Mouse (Mus musculus) cerebellum, adult 2 months (tissue): ENCODE data around the gene Smyd5. TPM values are rescaled to one million over a fixed set of nuclear protein-coding genes. Genes with fewer than 3 reads are reported as not detected.
"Not testable (repeated sequence)": the region's sequence is repeated elsewhere in the genome, so short reads cannot be mapped to it uniquely, and the experiment has no call there.

Experiments used
- DNase-seq, 2 experiments: peaks; one replicate each; pipeline ENCODE4 v3.0.0; 2021
- H3K27ac ChIP-seq: fragments of 200-500 bp; 2 replicates; pipeline ENCODE4 v1.5.1; 2012; ENCODE audit warnings: low read length, control low read depth, inconsistent platforms; ENCODE audit not compliant: insufficient read depth
- H3K27me3 ChIP-seq: fragments of 200-500 bp; 2 replicates; pipeline ENCODE4 v1.6.1; 2012; ENCODE audit warnings: inconsistent platforms, mild to moderate bottlenecking, low read length, moderate library complexity; ENCODE audit not compliant: control insufficient read depth, insufficient read depth
- H3K4me1 ChIP-seq: fragments of 200-500 bp; 2 replicates; pipeline ENCODE4 v1.6.1; 2011; ENCODE audit warnings: low read length; ENCODE audit not compliant: control insufficient read depth, insufficient read depth
- H3K4me3 ChIP-seq: fragments of 200-500 bp; replicated peaks from 2 replicates; pipeline ENCODE3; 2011; ENCODE audit warnings: mild to moderate bottlenecking, low read depth, low read length, control low read depth; ENCODE audit not compliant: insufficient read depth
- CTCF ChIP-seq: fragments of 200-500 bp; IDR thresholded peaks from 2 replicates; pipeline ENCODE4 v1.5.1; 2011; ENCODE audit warnings: low read depth, mild to moderate bottlenecking, control low read depth, low read length, moderate library complexity, borderline replicate concordance; ENCODE audit not compliant: insufficient read depth
- POLR2A ChIP-seq: fragments of 200-500 bp; IDR thresholded peaks from 2 replicates; pipeline ENCODE4 v1.6.1; 2011; ENCODE audit warnings: low read length, control low read depth, borderline replicate concordance; ENCODE audit not compliant: insufficient read depth
- WGBS: fragments of 180-500 bp; shearing (Covaris S2); methylation state at CpG from one replicate; pipeline ENCODE4 v1.1.7; 2018; 5-methylcytosine and 5-hydroxymethylcytosine counted together
- polyA plus RNA-seq: library from polyadenylated mRNA; depleted of rRNA; stranded (reverse); fragments of >200 nt; gene quantifications from 2 replicates; pipeline ENCODE4 v1.2.3, GENCODE M21; 2012

The Smyd5 gene
- polyA plus RNA-seq, 1 experiment, result 38.8 TPM

GRCm38 (mm10) chr6:85436631-85437030 lies 4.8 kb downstream of the Smyd5 start:
- no peaks in the 10 kb centered on the region for H3K27me3 ChIP-seq
- TF ChIP-seq POLR2A (no peak), CTCF (no peak)
- 78% methylated on average over 6 of the region's 6 CpGs for WGBS
- H3K27ac ChIP-seq, result no peak overlapping the region
- H3K4me1 ChIP-seq, result no peaks in the 10 kb centered on the region
- DNase-seq, result no peak
- H3K4me3 ChIP-seq, result no peak overlapping the region

- no peak for TF ChIP-seq CTCF
- no peak for TF ChIP-seq POLR2A
- H3K27ac ChIP-seq, result no peak overlapping the region
- no peak overlapping the region for H3K4me3 ChIP-seq
- no peaks in the 10 kb centered on the region for H3K27me3 ChIP-seq
- DNase-seq, result no peak
- no peaks in the 10 kb centered on the region for H3K4me1 ChIP-seq
- WGBS, result 76% methylated on average over 4 of the region's 4 CpGs
These were observed 9.4 kb downstream of the Smyd5 start for GRCm38 (mm10) chr6:85441142-85441541.

- no peaks in the 10 kb centered on the region for H3K27me3 ChIP-seq
- H3K4me1 ChIP-seq, result peaks cover 2% of the 10 kb centered on the region; the same call in 1 of the 2 replicates
- H3K27ac ChIP-seq, result no peak overlapping the region
- TF ChIP-seq POLR2A, result no peak
- TF ChIP-seq CTCF, result no peak
- no peak for DNase-seq
- WGBS, result 95% methylated on average over 3 of the region's 3 CpGs
- no peak overlapping the region for H3K4me3 ChIP-seq
These were observed 11.9 kb downstream of the Smyd5 start for GRCm38 (mm10) chr6:85443488-85444233.

GRCm38 (mm10) chr6:85444266-85444965 lies 12.6 kb downstream of the Smyd5 start:
- DNase-seq, result no peak
- Histone ChIP-seq H3K4me1 (peaks cover 2% of the 10 kb centered on the region; the same call in 1 of the 2 replicates), H3K27ac (no peak overlapping the region), H3K4me3 (no peak overlapping the region), H3K27me3 (no peaks in the 10 kb centered on the region)
- 86% methylated on average over 8 of the region's 8 CpGs for WGBS
- TF ChIP-seq POLR2A (no peak), CTCF (no peak)

- Histone ChIP-seq H3K4me1 (peaks cover 2% of the 10 kb centered on the region; the same call in 1 of the 2 replicates), H3K27ac (no peak overlapping the region), H3K27me3 (no peaks in the 10 kb centered on the region), H3K4me3 (no peak overlapping the region)
- TF ChIP-seq CTCF (no peak), POLR2A (no peak)
- DNase-seq, result no peak
- 67% methylated on average over 5 of the region's 5 CpGs for WGBS
These were observed 13.5 kb downstream of the Smyd5 start for GRCm38 (mm10) chr6:85445286-85445685.

- H3K27me3 ChIP-seq, result no peaks in the 10 kb centered on the region
- 85% methylated on average over 6 of the region's 6 CpGs for WGBS
- no peak overlapping the region for H3K27ac ChIP-seq
- no peak overlapping the region for H3K4me3 ChIP-seq
- TF ChIP-seq POLR2A (no peak), CTCF (no peak)
- H3K4me1 ChIP-seq, result peaks cover 5% of the 10 kb centered on the region; the same call in 1 of the 2 replicates
- no peak for DNase-seq
These were observed 15.6 kb downstream of the Smyd5 start for GRCm38 (mm10) chr6:85447351-85447750.

- not testable (repeated sequence) for DNase-seq, H3K4me3 ChIP-seq, H3K4me1 ChIP-seq, H3K27me3 ChIP-seq, H3K27ac ChIP-seq
- WGBS, result 59% methylated on average over 1 of the region's 1 CpGs
These were observed 18.4 kb downstream of the Smyd5 start for GRCm38 (mm10) chr6:85450140-85450539.

GRCm38 (mm10) chr6:85450697-85451663 lies 19.2 kb downstream of the Smyd5 start, which contains the start of gene Cct7:
TSS of gene Cct7 (plus strand) at chr6:85451514.
- peak within 1 kb of the TSS; percentile 16; the same call in 1 of the 2 replicates for H3K27ac ChIP-seq
- peak within 1 kb of the TSS; percentile 80 for H3K4me3 ChIP-seq
- no peaks in the 10 kb centered on the region for H3K27me3 ChIP-seq
- peak; percentile 97 to 99 for DNase-seq
- 2% methylated on average over 93 of the region's 96 CpGs for WGBS
- H3K4me1 ChIP-seq, result peaks cover 5% of the 10 kb centered on the region; the same call in 1 of the 2 replicates
- TF ChIP-seq POLR2A, result no peak
- TF ChIP-seq CTCF, result 0 out of 2 replicates have a peak, but pooled peaks have one; percentile 28
